Mouse (Mus musculus) lung, postnatal 0 days (tissue): ENCODE measurements around the gene Pigt. TPM values are rescaled to one million over a fixed set of nuclear protein-coding genes. Genes with fewer than 3 reads are reported as not detected.

Experiments
- ATAC-seq: fragments of 200-750 bp; cut with Nextera tagmentation; 2 replicates; pipeline ENCODE4 v1.8.0; 2017; ENCODE audit warnings: moderate library complexity
- DNase-seq: peaks from one replicate; pipeline ENCODE4 v3.0.0-alpha.2; 2016; ENCODE audit warnings: low spot score
- H3K27ac ChIP-seq: fragments of 300-500 bp; sonication (generic); 2 replicates; pipeline ENCODE4 v1.5.1; 2014; ENCODE audit warnings: antibody characterized with exemption, mild to moderate bottlenecking, low read length, mixed read lengths
- H3K27me3 ChIP-seq: fragments of 300-500 bp; sonication (generic); replicated peaks from 2 replicates; pipeline ENCODE4 v1.6.1; 2014; ENCODE audit warnings: low read length, mixed read lengths; ENCODE audit not compliant: insufficient read depth
- H3K36me3 ChIP-seq: fragments of 300-500 bp; sonication (generic); 2 replicates; pipeline ENCODE4 v1.6.1; 2014; ENCODE audit warnings: low read length, mixed read lengths; ENCODE audit not compliant: insufficient read depth
- H3K4me1 ChIP-seq: fragments of 300-500 bp; sonication (generic); 2 replicates; pipeline ENCODE4 v1.6.1; 2014; ENCODE audit warnings: antibody characterized with exemption, low read depth, low read length, mixed read lengths; ENCODE audit not compliant: insufficient read depth
- H3K4me2 ChIP-seq: fragments of 300-500 bp; sonication (generic); replicated peaks from 2 replicates; pipeline ENCODE4 v1.6.1; 2014; ENCODE audit warnings: low read depth, mild to moderate bottlenecking, low read length, moderate library complexity, mixed read lengths
- H3K4me3 ChIP-seq: fragments of 300-500 bp; sonication (generic); 2 replicates; pipeline ENCODE4 v1.5.1; 2014; ENCODE audit warnings: low read depth, low read length
- H3K9ac ChIP-seq: fragments of 300-500 bp; sonication (generic); replicated peaks from 2 replicates; pipeline ENCODE4 v1.6.1; 2014; ENCODE audit warnings: low read depth, mild to moderate bottlenecking
- H3K9me3 ChIP-seq: fragments of 300-500 bp; sonication (generic); 2 replicates; pipeline ENCODE4 v1.6.1; 2016; ENCODE audit warnings: low read length, mixed read lengths
- CTCF ChIP-seq: IDR thresholded peaks from 2 replicates; pipeline ENCODE4 v1.5.1; 2016; ENCODE audit warnings: antibody characterized with exemption, mild to moderate bottlenecking
- EP300 ChIP-seq: IDR thresholded peaks from 2 replicates; pipeline ENCODE4 v1.6.1; 2016; ENCODE audit warnings: antibody characterized with exemption, mild to moderate bottlenecking, control low read depth
- WGBS: fragments of 180-500 bp; shearing (Covaris S2); extraction: QIAGEN DNeasy Blood & Tissue Kit; methylation state at CpG from one replicate; pipeline ENCODE4 v1.1.7; 2014; 5-methylcytosine and 5-hydroxymethylcytosine counted together
- polyA plus RNA-seq: library from polyadenylated mRNA; unstranded; fragments of >200 nt; fragmentation: Nextera tagmentation; extraction: Ambion mirVana; gene quantifications from 2 replicates; pipeline ENCODE4 v1.2.1, GENCODE M21; 2015

The Pigt gene
- polyA plus RNA-seq, 1 experiment from 2014 or later: 54.8 TPM

DNA sequence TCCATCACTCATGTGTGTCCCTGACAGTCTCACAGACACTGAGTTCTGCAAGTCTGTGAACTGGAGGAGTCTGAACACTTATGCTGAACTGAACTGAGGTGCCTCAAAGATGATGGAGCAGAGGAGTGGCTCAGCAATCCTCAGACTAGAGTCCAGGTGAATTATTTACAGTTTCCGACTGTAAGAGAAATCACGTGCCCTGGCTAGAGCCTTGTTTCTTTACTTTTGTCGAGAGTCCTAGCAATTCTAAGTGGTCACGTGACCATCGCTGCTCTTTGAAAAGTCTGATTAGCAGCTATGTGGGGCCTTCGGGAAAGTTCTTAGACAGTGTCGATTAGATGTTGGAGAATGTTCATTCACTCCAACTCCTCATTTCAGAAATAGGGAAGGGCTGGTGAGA is 39.4 kb upstream of the Pigt start:
- peak overlapping the region; percentile 90 for H3K27ac ChIP-seq
- 30% methylated on average over 7 of the region's 7 CpGs for WGBS
- TF ChIP-seq EP300 (peak; percentile 92), CTCF (no peak)

DNA sequence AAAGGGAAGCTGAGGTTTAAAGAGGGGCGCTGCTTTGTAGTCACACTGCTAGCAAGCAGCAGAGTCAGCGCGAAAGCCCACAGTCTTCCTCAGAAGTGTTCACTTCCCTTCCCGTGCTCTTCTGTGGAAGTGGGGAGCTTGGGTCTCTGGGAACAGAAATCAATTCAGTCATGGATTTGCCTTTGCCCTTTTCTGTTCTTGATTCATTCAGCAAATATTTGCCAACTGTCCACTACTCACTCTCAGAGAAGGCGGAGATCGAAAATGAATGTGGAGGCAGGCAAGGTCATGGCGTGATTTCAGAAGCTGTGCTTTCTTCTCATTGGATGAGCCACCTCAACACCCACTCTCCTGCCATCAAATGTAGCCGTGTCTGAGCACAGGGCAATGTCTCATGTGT is 38.8 kb upstream of the Pigt start:
- 44% methylated on average over 8 of the region's 8 CpGs for WGBS
- ATAC-seq: no peak
- TF ChIP-seq EP300 (no peak), CTCF (no peak)
- no peaks in the 10 kb centered on the region for H3K27me3 ChIP-seq
- H3K9ac ChIP-seq: no peak overlapping the region
- H3K4me1 ChIP-seq: peaks cover 32% of the 10 kb centered on the region
- H3K4me2 ChIP-seq: no peak overlapping the region
- no peak overlapping the region for H3K4me3 ChIP-seq
- H3K9me3 ChIP-seq: no peaks in the 10 kb centered on the region
- peak; percentile 51 for DNase-seq
- peak overlapping the region; percentile 43 for H3K27ac ChIP-seq
- 0 out of 2 replicates have a peak, but pooled peaks cover 4% of the 10 kb centered on the region for H3K36me3 ChIP-seq

More for the DNA sequence above, 39.4 kb upstream of the Pigt start:
- Histone ChIP-seq H3K9me3 (no peaks in the 10 kb centered on the region), H3K27me3 (no peaks in the 10 kb centered on the region), H3K4me3 (no peak overlapping the region), H3K9ac (no peak overlapping the region), H3K4me1 (peaks cover 36% of the 10 kb centered on the region), H3K36me3 (no peaks in the 10 kb centered on the region), H3K4me2 (no peak overlapping the region)
- ATAC-seq: peak; percentile 40
- peak; percentile 96 for DNase-seq

DNA sequence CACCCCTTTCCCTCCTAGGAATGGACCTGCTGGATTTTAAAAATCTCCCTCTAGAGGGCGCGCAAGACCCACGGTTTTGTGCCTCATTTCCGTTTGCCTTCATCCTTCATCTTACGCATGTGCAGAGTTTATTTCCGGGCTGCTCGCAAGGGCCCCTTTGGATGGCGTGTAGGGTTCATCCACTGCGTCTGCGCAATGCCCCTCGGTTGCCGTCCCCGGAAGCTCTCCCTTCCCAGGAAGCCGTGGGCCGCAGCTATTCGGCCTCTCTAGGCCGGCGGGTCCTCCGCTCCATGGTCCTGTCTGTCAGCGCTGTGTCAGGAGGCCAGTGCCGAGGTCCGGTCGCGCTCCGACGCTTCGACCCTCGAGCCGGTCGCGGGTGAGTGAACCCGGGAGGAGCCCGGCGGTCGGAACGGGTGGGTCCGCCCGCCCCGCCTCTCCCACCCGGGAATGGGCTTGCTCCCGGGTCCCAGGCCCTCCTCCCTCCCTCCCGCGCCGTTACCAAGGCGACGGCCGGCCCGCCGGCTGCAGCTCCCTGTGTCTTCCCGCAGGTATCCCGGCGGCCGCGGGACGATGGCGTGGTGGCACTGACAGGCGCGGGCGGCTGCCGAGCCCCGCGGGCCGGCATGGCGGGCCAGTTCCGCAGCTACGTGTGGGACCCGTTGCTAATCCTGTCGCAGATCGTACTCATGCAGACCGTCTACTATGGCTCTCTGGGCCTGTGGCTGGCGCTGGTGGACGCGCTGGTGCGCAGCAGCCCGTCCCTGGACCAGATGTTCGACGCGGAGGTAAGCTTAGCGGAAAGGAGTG is 36.4 kb upstream of the Pigt start, which contains the start of gene Gm20458:
Gene Gm20458, plus strand, starts transcription at position 223 of the 807 bp plus-strand sequence.
- peak; percentile 96 for ATAC-seq

DNA sequence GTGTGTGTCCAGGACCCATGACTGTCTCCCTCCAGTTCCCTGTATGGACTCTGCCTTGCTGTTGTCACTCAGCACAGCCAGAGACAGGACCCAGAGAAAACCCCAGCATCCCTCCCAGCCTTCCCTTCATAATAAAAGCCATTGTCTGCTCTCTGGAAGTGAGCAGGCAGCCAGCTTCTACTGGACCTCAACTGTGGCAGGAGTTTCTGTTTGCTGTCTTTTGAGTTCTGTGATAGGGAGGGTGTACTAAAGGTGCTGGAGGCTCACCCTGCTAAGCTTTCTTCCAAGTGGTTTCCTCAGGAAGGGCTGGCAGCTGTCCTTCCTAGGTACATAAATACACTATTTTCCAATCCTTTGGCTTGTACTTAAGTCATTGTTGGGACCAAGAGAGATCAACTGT is 32.2 kb upstream of the Pigt start:
- peaks cover 3% of the 10 kb centered on the region; the same call in 1 of the 2 replicates for H3K4me1 ChIP-seq
- H3K27ac ChIP-seq: no peak overlapping the region
- TF ChIP-seq EP300 (no peak), CTCF (no peak)
- H3K36me3 ChIP-seq: 0 out of 2 replicates have a peak, but pooled peaks cover 16% of the 10 kb centered on the region
- no peaks in the 10 kb centered on the region for H3K27me3 ChIP-seq
- H3K9me3 ChIP-seq: no peaks in the 10 kb centered on the region
- H3K4me3 ChIP-seq: no peak overlapping the region
- DNase-seq (no peak), ATAC-seq (no peak)
- H3K9ac ChIP-seq: no peak overlapping the region
- H3K4me2 ChIP-seq: no peak overlapping the region

More for the DNA sequence above, 36.4 kb upstream of the Pigt start, which contains the start of gene Gm20458:
- peak within 1 kb of the TSS; percentile 82 for H3K27ac ChIP-seq
- H3K4me2 ChIP-seq: peak within 1 kb of the TSS; percentile 81
- no peaks in the 10 kb centered on the region for H3K27me3 ChIP-seq
- H3K9me3 ChIP-seq: no peaks in the 10 kb centered on the region
- TF ChIP-seq EP300 (no peak), CTCF (peak; percentile 82)
- 0 out of 2 replicates have a peak, but pooled peaks cover 16% of the 10 kb centered on the region for H3K36me3 ChIP-seq
- H3K9ac ChIP-seq: peak within 1 kb of the TSS; percentile 82
- peaks cover 12% of the 10 kb centered on the region for H3K4me1 ChIP-seq
- peak; percentile 99 for DNase-seq
- under 1% methylated on average over 66 of the region's 79 CpGs for WGBS
- H3K4me3 ChIP-seq: peak within 1 kb of the TSS; percentile 90

DNA sequence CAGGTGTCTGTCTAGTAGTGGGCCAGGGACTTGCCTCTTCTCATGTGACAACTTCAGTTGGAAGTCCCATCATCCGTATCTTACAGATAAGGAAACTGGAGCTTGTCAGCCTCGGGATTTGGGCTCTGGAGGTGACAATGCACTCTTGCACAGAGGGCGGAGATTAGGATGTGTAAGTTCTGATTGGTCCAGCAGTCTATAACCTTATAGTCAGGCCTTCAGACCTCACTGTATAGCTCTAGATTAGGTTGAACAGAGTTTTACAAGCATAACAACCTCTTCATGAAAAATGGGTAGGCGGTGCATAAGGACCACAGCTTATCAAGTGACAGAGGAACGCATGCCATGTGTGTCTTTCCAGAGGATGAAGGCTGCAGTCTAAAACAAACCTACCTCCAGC is 30.5 kb upstream of the Pigt start:
- Histone ChIP-seq H3K9me3 (no peaks in the 10 kb centered on the region), H3K27ac (no peak overlapping the region), H3K4me2 (no peak overlapping the region), H3K27me3 (no peaks in the 10 kb centered on the region), H3K4me3 (no peak overlapping the region), H3K9ac (no peak overlapping the region), H3K4me1 (peaks cover 3% of the 10 kb centered on the region; the same call in 1 of the 2 replicates), H3K36me3 (0 out of 2 replicates have a peak, but pooled peaks cover 16% of the 10 kb centered on the region)
- no peak for TF ChIP-seq EP300
- no peak for TF ChIP-seq CTCF
- DNase-seq (no peak), ATAC-seq (no peak)
- WGBS: 71% methylated on average over 5 of the region's 5 CpGs

DNA sequence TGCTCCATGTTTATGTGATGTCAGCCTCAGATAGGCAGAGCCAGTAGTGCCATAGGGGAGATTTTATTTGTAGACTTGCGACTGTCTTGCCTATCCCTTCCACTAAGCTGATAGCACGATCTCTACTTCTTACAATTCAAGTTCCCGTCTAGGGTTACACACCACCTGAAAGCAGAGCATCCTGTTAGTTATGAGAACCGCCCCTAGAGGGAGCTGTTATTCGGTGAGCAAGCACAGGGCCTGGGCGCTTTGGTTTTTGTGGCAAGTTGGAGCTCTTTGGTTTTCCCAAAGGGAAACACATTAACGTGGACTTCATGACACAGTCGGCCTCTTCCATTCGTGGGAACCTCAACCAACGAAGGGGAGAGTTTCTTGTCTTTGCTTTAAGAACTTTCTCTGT is 27.1 kb upstream of the Pigt start:
- H3K9me3 ChIP-seq: no peaks in the 10 kb centered on the region
- no peak overlapping the region for H3K4me3 ChIP-seq
- H3K36me3 ChIP-seq: no peaks in the 10 kb centered on the region
- H3K4me1 ChIP-seq: no peaks in the 10 kb centered on the region
- WGBS: 25% methylated on average over 10 of the region's 10 CpGs
- peak; percentile 75 for DNase-seq
- no peak overlapping the region for H3K27ac ChIP-seq
- H3K9ac ChIP-seq: no peak overlapping the region
- H3K4me2 ChIP-seq: no peak overlapping the region
- no peaks in the 10 kb centered on the region for H3K27me3 ChIP-seq
- ATAC-seq: peak; percentile 40; the same call in 1 of the 2 replicates
- TF ChIP-seq EP300 (no peak), CTCF (peak; percentile 75)
